Mouse (Mus musculus): ENCODE measurements at regions not wholly inside any gene's neighbourhood (a gene's known extent, or its start where the extent isn't known, plus 50 kb on each side); places are given as distances from the start of the nearest gene placed in this dataset.
"Not testable (repeated sequence)": the region's sequence is repeated elsewhere in the genome, so short reads cannot be mapped to it uniquely, and the experiment has no call there.

- TF ChIP-seq POLR2A (IDR thresholded peaks at IDR 0.05; ENCODE audit: insufficient read depth, low read depth, low read length) (no peak), CTCF (IDR thresholded peaks at IDR 0.05; ENCODE audit: insufficient read depth, low read depth, low read length) (no peak)
- H3K4me3 ChIP-seq (ENCODE audit: insufficient read depth, low read depth, low read length): no peak overlapping the region
- H3K27ac ChIP-seq (ENCODE audit: insufficient read depth, low read depth, low read length): no peak overlapping the region
- WGBS: 84% methylated on average over 8 of the region's 8 CpGs
- peaks cover 4% of the 10 kb centered on the region for H3K4me1 ChIP-seq (ENCODE audit: control insufficient read depth, insufficient read depth, low read length)
Observed at GRCm38 (mm10) chr16:29913357-29914010, 150.7 kb upstream of the Hes1 start.

GRCm38 (mm10) chr16:29915346-29915745 is 148.8 kb upstream of the Hes1 start:
- WGBS: 40% methylated on average over 11 of the region's 11 CpGs
- Histone ChIP-seq H3K27ac (ENCODE audit: insufficient read depth, low read depth, low read length) (no peak overlapping the region), H3K4me3 (ENCODE audit: insufficient read depth, low read depth, low read length) (no peak overlapping the region), H3K4me1 (ENCODE audit: control insufficient read depth, insufficient read depth, low read length) (peaks cover 4% of the 10 kb centered on the region)
- TF ChIP-seq CTCF (IDR thresholded peaks at IDR 0.05; ENCODE audit: insufficient read depth, low read depth, low read length) (no peak), POLR2A (IDR thresholded peaks at IDR 0.05; ENCODE audit: insufficient read depth, low read depth, low read length) (no peak)

GRCm38 (mm10) chr16:29917989-29918388 is 146.2 kb upstream of the Hes1 start:
- no peak overlapping the region for H3K27ac ChIP-seq (ENCODE audit: insufficient read depth, low read depth, low read length)
- no peak overlapping the region for H3K4me3 ChIP-seq (ENCODE audit: insufficient read depth, low read depth, low read length)
- WGBS: 46% methylated on average over 3 of the region's 3 CpGs
- TF ChIP-seq POLR2A (IDR thresholded peaks at IDR 0.05; ENCODE audit: insufficient read depth, low read depth, low read length) (no peak), CTCF (IDR thresholded peaks at IDR 0.05; ENCODE audit: insufficient read depth, low read depth, low read length) (no peak)
- peaks cover 4% of the 10 kb centered on the region for H3K4me1 ChIP-seq (ENCODE audit: control insufficient read depth, insufficient read depth, low read length)

- TF ChIP-seq POLR2A (IDR thresholded peaks at IDR 0.05; ENCODE audit: insufficient read depth, low read depth, low read length) (no peak), CTCF (IDR thresholded peaks at IDR 0.05; ENCODE audit: insufficient read depth, low read depth, low read length) (no peak)
- peaks cover 4% of the 10 kb centered on the region for H3K4me1 ChIP-seq (ENCODE audit: control insufficient read depth, insufficient read depth, low read length)
- no peak overlapping the region for H3K27ac ChIP-seq (ENCODE audit: insufficient read depth, low read depth, low read length)
- WGBS: 98% methylated on average over 6 of the region's 6 CpGs
- H3K4me3 ChIP-seq (ENCODE audit: insufficient read depth, low read depth, low read length): no peak overlapping the region
Observed at GRCm38 (mm10) chr16:29918396-29918795, 145.8 kb upstream of the Hes1 start.

GRCm38 (mm10) chr16:29920940-29921339 is 143.2 kb upstream of the Hes1 start:
- no peak overlapping the region for H3K27ac ChIP-seq (ENCODE audit: insufficient read depth, low read depth, low read length)
- H3K4me1 ChIP-seq (ENCODE audit: control insufficient read depth, insufficient read depth, low read length): no peaks in the 10 kb centered on the region
- TF ChIP-seq POLR2A (IDR thresholded peaks at IDR 0.05; ENCODE audit: insufficient read depth, low read depth, low read length): no peak
- no peak for TF ChIP-seq CTCF (IDR thresholded peaks at IDR 0.05; ENCODE audit: insufficient read depth, low read depth, low read length)
- H3K4me3 ChIP-seq (ENCODE audit: insufficient read depth, low read depth, low read length): no peak overlapping the region
- WGBS: 96% methylated on average over 5 of the region's 5 CpGs

GRCm38 (mm10) chr16:29921385-29921784 is 142.8 kb upstream of the Hes1 start:
- 76% methylated on average over 3 of the region's 3 CpGs for WGBS
- no peak overlapping the region for H3K27ac ChIP-seq (ENCODE audit: insufficient read depth, low read depth, low read length)
- H3K4me3 ChIP-seq (ENCODE audit: insufficient read depth, low read depth, low read length): no peak overlapping the region
- no peaks in the 10 kb centered on the region for H3K4me1 ChIP-seq (ENCODE audit: control insufficient read depth, insufficient read depth, low read length)
- TF ChIP-seq POLR2A (IDR thresholded peaks at IDR 0.05; ENCODE audit: insufficient read depth, low read depth, low read length) (no peak), CTCF (IDR thresholded peaks at IDR 0.05; ENCODE audit: insufficient read depth, low read depth, low read length) (no peak)

- 92% methylated on average over 11 of the region's 11 CpGs for WGBS
- H3K4me1 ChIP-seq (ENCODE audit: control insufficient read depth, insufficient read depth, low read length); H3K4me3 ChIP-seq (ENCODE audit: insufficient read depth, low read depth, low read length); H3K27ac ChIP-seq (ENCODE audit: insufficient read depth, low read depth, low read length): not testable (repeated sequence)
Observed at GRCm38 (mm10) chr16:29927276-29927675, 136.9 kb upstream of the Hes1 start.

- Histone ChIP-seq H3K4me3 (ENCODE audit: insufficient read depth, low read depth, low read length) (no peak overlapping the region), H3K4me1 (ENCODE audit: control insufficient read depth, insufficient read depth, low read length) (no peaks in the 10 kb centered on the region), H3K27ac (ENCODE audit: insufficient read depth, low read depth, low read length) (no peak overlapping the region)
- TF ChIP-seq CTCF (IDR thresholded peaks at IDR 0.05; ENCODE audit: insufficient read depth, low read depth, low read length) (no peak), POLR2A (IDR thresholded peaks at IDR 0.05; ENCODE audit: insufficient read depth, low read depth, low read length) (no peak)
- 88% methylated on average over 4 of the region's 4 CpGs for WGBS
Observed at GRCm38 (mm10) chr16:29928291-29928690, 135.9 kb upstream of the Hes1 start.

GRCm38 (mm10) chr16:29931746-29932351 is 132.3 kb upstream of the Hes1 start:
- TF ChIP-seq POLR2A (IDR thresholded peaks at IDR 0.05; ENCODE audit: insufficient read depth, low read depth, low read length): no peak
- no peak for TF ChIP-seq CTCF (IDR thresholded peaks at IDR 0.05; ENCODE audit: insufficient read depth, low read depth, low read length)
- Histone ChIP-seq H3K4me3 (ENCODE audit: insufficient read depth, low read depth, low read length) (no peak overlapping the region), H3K4me1 (ENCODE audit: control insufficient read depth, insufficient read depth, low read length) (no peaks in the 10 kb centered on the region), H3K27ac (ENCODE audit: insufficient read depth, low read depth, low read length) (no peak overlapping the region)
- WGBS: 85% methylated on average over 10 of the region's 10 CpGs
